Mouse (Mus musculus) lung, postnatal 0 days (tissue): ENCODE measurements around the gene Lpin3. TPM values are rescaled to one million over a fixed set of nuclear protein-coding genes. Genes with fewer than 3 reads are reported as not detected.

Experiments used
- ATAC-seq: fragments of 200-750 bp; cut with Nextera tagmentation; 2 replicates; pipeline ENCODE4 v1.8.0; 2017; ENCODE audit warnings: moderate library complexity
- DNase-seq: peaks from one replicate; pipeline ENCODE4 v3.0.0-alpha.2; 2016; ENCODE audit warnings: low spot score
- H3K27ac ChIP-seq: fragments of 300-500 bp; sonication (generic); 2 replicates; pipeline ENCODE4 v1.5.1; 2014; ENCODE audit warnings: antibody characterized with exemption, mild to moderate bottlenecking, low read length, mixed read lengths
- H3K27me3 ChIP-seq: fragments of 300-500 bp; sonication (generic); replicated peaks from 2 replicates; pipeline ENCODE4 v1.6.1; 2014; ENCODE audit warnings: low read length, mixed read lengths; ENCODE audit not compliant: insufficient read depth
- H3K36me3 ChIP-seq: fragments of 300-500 bp; sonication (generic); 2 replicates; pipeline ENCODE4 v1.6.1; 2014; ENCODE audit warnings: low read length, mixed read lengths; ENCODE audit not compliant: insufficient read depth
- H3K4me1 ChIP-seq: fragments of 300-500 bp; sonication (generic); 2 replicates; pipeline ENCODE4 v1.6.1; 2014; ENCODE audit warnings: antibody characterized with exemption, low read depth, low read length, mixed read lengths; ENCODE audit not compliant: insufficient read depth
- H3K4me2 ChIP-seq: fragments of 300-500 bp; sonication (generic); replicated peaks from 2 replicates; pipeline ENCODE4 v1.6.1; 2014; ENCODE audit warnings: low read depth, mild to moderate bottlenecking, low read length, moderate library complexity, mixed read lengths
- H3K4me3 ChIP-seq: fragments of 300-500 bp; sonication (generic); 2 replicates; pipeline ENCODE4 v1.5.1; 2014; ENCODE audit warnings: low read depth, low read length
- H3K9ac ChIP-seq: fragments of 300-500 bp; sonication (generic); replicated peaks from 2 replicates; pipeline ENCODE4 v1.6.1; 2014; ENCODE audit warnings: low read depth, mild to moderate bottlenecking
- H3K9me3 ChIP-seq: fragments of 300-500 bp; sonication (generic); 2 replicates; pipeline ENCODE4 v1.6.1; 2016; ENCODE audit warnings: low read length, mixed read lengths
- CTCF ChIP-seq: IDR thresholded peaks from 2 replicates; pipeline ENCODE4 v1.5.1; 2016; ENCODE audit warnings: antibody characterized with exemption, mild to moderate bottlenecking
- EP300 ChIP-seq: IDR thresholded peaks from 2 replicates; pipeline ENCODE4 v1.6.1; 2016; ENCODE audit warnings: antibody characterized with exemption, mild to moderate bottlenecking, control low read depth
- WGBS: fragments of 180-500 bp; shearing (Covaris S2); extraction: QIAGEN DNeasy Blood & Tissue Kit; methylation state at CpG from one replicate; pipeline ENCODE4 v1.1.7; 2014; 5-methylcytosine and 5-hydroxymethylcytosine counted together
- polyA plus RNA-seq: library from polyadenylated mRNA; unstranded; fragments of >200 nt; fragmentation: Nextera tagmentation; extraction: Ambion mirVana; gene quantifications from 2 replicates; pipeline ENCODE4 v1.2.1, GENCODE M21; 2015

The Lpin3 gene
- 3.2 and 4.5 TPM in 2 replicates for polyA plus RNA-seq

- H3K4me1 ChIP-seq, result peaks cover 4% of the 10 kb centered on the region; the same call in 1 of the 2 replicates
- H3K36me3 ChIP-seq, result no peaks in the 10 kb centered on the region
- 38% methylated on average over 13 of the region's 13 CpGs for WGBS
- no peak within 1 kb of the TSS for H3K4me3 ChIP-seq
- DNase-seq, result peak; percentile 89
- H3K27ac ChIP-seq, result peak within 1 kb of the TSS; percentile 4; the same call in 1 of the 2 replicates
- no peak within 1 kb of the TSS for H3K4me2 ChIP-seq
- ATAC-seq, result peak; percentile 88
- H3K27me3 ChIP-seq, result no peaks in the 10 kb centered on the region
- no peaks in the 10 kb centered on the region for H3K9me3 ChIP-seq
- no peak for TF ChIP-seq CTCF
- peak; percentile 63 for TF ChIP-seq EP300
- H3K9ac ChIP-seq, result no peak within 1 kb of the TSS
Observed at GRCm38 (mm10) chr2:160880453-160881195, at the start of gene Lpin3. Gene Lpin3 (plus strand): TSS chr2:160880670.

- TF ChIP-seq EP300 (no peak), CTCF (no peak)
Observed at GRCm38 (mm10) chr2:160840838-160841237, 39.6 kb upstream of the Lpin3 start.

DNA sequence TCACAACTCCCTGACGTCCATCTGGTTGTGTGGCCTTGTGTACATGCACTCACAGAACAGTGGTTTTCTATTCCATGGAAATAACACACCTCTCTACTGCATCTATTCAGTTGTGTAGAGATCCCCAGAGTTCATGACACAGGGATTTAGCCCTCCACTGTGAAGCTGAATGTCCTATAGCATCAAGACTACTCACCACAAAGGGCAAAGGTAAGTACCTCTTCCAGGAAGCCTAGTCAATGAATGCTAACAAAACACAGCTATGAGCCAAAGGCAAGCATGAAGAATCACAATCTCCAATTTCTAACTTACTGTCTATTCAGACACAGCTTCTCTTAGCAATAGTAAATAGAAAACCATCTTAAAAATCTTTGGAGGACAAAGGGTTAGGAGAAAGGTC lies 32.8 kb upstream of the Lpin3 start:
- no peak for DNase-seq
- WGBS, result 66% methylated on average over 1 of the region's 1 CpGs
- Histone ChIP-seq H3K4me3 (no peak overlapping the region), H3K4me1 (peaks cover 2% of the 10 kb centered on the region; the same call in 1 of the 2 replicates), H3K27me3 (no peaks in the 10 kb centered on the region), H3K9ac (no peak overlapping the region), H3K4me2 (no peak overlapping the region), H3K27ac (no peak overlapping the region), H3K9me3 (no peaks in the 10 kb centered on the region), H3K36me3 (no peaks in the 10 kb centered on the region)
- TF ChIP-seq CTCF (no peak), EP300 (no peak)
- ATAC-seq, result no peak

More at GRCm38 (mm10) chr2:160840838-160841237, 39.6 kb upstream of the Lpin3 start:
- no peak for ATAC-seq
- no peak overlapping the region for H3K4me3 ChIP-seq
- no peak overlapping the region for H3K4me2 ChIP-seq
- H3K36me3 ChIP-seq, result no peaks in the 10 kb centered on the region
- no peaks in the 10 kb centered on the region; the same call in 1 of the 2 replicates for H3K4me1 ChIP-seq
- no peak for DNase-seq
- H3K9me3 ChIP-seq, result no peaks in the 10 kb centered on the region
- no peak overlapping the region for H3K9ac ChIP-seq
- no peak overlapping the region for H3K27ac ChIP-seq
- no peaks in the 10 kb centered on the region for H3K27me3 ChIP-seq

- Histone ChIP-seq H3K27ac (no peak overlapping the region; the same call in 1 of the 2 replicates), H3K9me3 (no peaks in the 10 kb centered on the region), H3K36me3 (no peaks in the 10 kb centered on the region), H3K4me2 (no peak overlapping the region), H3K4me1 (peaks cover 2% of the 10 kb centered on the region; the same call in 1 of the 2 replicates), H3K4me3 (no peak overlapping the region), H3K9ac (no peak overlapping the region), H3K27me3 (no peaks in the 10 kb centered on the region)
- DNase-seq, result no peak
- no peak for ATAC-seq
- no peak for TF ChIP-seq EP300
- no peak for TF ChIP-seq CTCF
- WGBS, result 90% methylated on average over 2 of the region's 2 CpGs
Observed at GRCm38 (mm10) chr2:160848186-160848585, 32.3 kb upstream of the Lpin3 start.

DNA sequence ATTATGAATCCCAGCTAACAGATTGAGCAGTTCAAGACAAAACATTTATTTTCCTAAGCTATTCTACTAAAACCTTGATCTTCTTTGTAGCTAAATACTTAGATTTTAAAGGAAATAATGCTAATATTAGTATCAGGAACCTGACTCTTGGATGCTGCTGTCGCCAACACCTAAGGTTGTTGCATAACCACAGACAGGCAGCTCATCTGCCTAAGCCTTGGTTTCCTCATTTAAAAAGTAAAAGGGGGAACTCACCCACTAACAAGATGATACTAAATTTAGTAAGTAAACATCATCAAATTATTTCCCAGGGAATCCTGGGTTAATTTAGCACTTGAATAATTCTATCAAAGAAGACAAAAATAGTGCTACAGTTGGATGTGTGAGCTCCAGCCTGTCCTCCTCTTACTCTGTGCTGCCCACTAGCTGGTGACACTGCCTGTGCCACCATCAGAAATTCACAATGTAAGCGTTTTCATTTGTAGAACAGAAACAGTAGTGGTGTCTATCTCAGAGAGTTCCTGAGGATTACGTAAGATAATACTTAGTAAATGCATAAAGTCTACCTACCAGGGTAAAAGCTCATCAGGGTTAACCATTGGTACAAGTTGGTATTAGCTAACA lies 30.7 kb upstream of the Lpin3 start:
- H3K27me3 ChIP-seq, result no peaks in the 10 kb centered on the region
- no peaks in the 10 kb centered on the region for H3K36me3 ChIP-seq
- no peak overlapping the region for H3K27ac ChIP-seq
- TF ChIP-seq EP300 (no peak), CTCF (peak; percentile 46)
- H3K4me1 ChIP-seq, result peaks cover 2% of the 10 kb centered on the region; the same call in 1 of the 2 replicates
- H3K4me3 ChIP-seq, result no peak overlapping the region
- no peaks in the 10 kb centered on the region for H3K9me3 ChIP-seq
- H3K9ac ChIP-seq, result no peak overlapping the region
- DNase-seq (no peak), ATAC-seq (no peak)
- no peak overlapping the region for H3K4me2 ChIP-seq
- 69% methylated on average over 3 of the region's 3 CpGs for WGBS

- Histone ChIP-seq H3K4me3 (no peak overlapping the region), H3K4me1 (0 out of 2 replicates have a peak, but pooled peaks cover 2% of the 10 kb centered on the region), H3K27me3 (no peaks in the 10 kb centered on the region), H3K9ac (no peak overlapping the region), H3K9me3 (no peaks in the 10 kb centered on the region), H3K27ac (no peak overlapping the region), H3K4me2 (no peak overlapping the region), H3K36me3 (no peaks in the 10 kb centered on the region)
- peak; percentile 52 for ATAC-seq
- whole genome bisulfite sequencing, result 60% methylated on average over 3 of the region's 3 CpGs
- peak; percentile 50 for DNase-seq
- TF ChIP-seq CTCF (no peak), EP300 (no peak)
Observed at GRCm38 (mm10) chr2:160850360-160850759, 30.1 kb upstream of the Lpin3 start.
